Comparison of ENCODE assay signal across 28 mouse cellular contexts in genomic region chr4:47265555-47265954, GRCm38 (mm10). TPM values are rescaled to one million over a fixed set of nuclear protein-coding genes. Genes with fewer than 3 reads are reported as not detected.
A peak's percentile ranks its signal among the peaks of the same experiment; 100 is the strongest.
DNase-seq lines count a peak whose midpoint lies in the region; ATAC-seq and TF ChIP-seq lines count a peak whose summit lies in the region.
"Had no signal": no experiment of that assay in that cellular context is flagged by ENCODE, and none has a peak within 500 bp of the region (broad histone marks: within the 10 kb centered on the region; RNA-seq: fewer than 3 reads in every experiment).

No protein-coding gene starts in this region.

- peak overlapping the region; percentile 62 for H3K27ac ChIP-seq in forebrain, embryonic 15.5 days (replicated peaks)
- no peak overlapping the region for H3K27ac ChIP-seq in forebrain, embryonic 10.5 days
- 0 out of 2 replicates have a peak overlapping the region, but pooled peaks have one; percentile 2 for H3K27ac ChIP-seq in forebrain, postnatal 0 days (ENCODE audit: low read depth, low read length)
- H3K27ac ChIP-seq: embryonic facial prominence, embryonic 12.5 days; embryonic facial prominence, embryonic 15.5 days; heart, adult 2 months; heart, embryonic 10.5 days; heart, embryonic 13.5 days; hindbrain, embryonic 14.5 days; hindbrain, postnatal 0 days had no signal

- no peak for TF ChIP-seq CTCF in brain, embryonic 14.5 days (IDR thresholded peaks at IDR 0.05; ENCODE audit: borderline replicate concordance, extremely low read depth, insufficient read depth, insufficient read length)
- no peak for TF ChIP-seq CTCF in forebrain, postnatal 0 days (IDR thresholded peaks at IDR 0.05; ENCODE audit: low read depth)

- 70% methylated on average over 5 of the region's 5 CpGs for WGBS in forebrain, embryonic 15.5 days
- WGBS in forebrain, embryonic 10.5 days, result 88% methylated on average over 5 of the region's 5 CpGs
- 57% methylated on average over 5 of the region's 5 CpGs for WGBS in forebrain, postnatal 0 days

- no peak overlapping the region for H3K4me3 ChIP-seq in forebrain, embryonic 15.5 days
- H3K4me3 ChIP-seq in forebrain, embryonic 10.5 days, result no peak overlapping the region
- no peak overlapping the region for H3K4me3 ChIP-seq in forebrain, postnatal 0 days (ENCODE audit: low read depth, low read length)
- H3K4me3 ChIP-seq: embryonic facial prominence, embryonic 12.5 days; embryonic facial prominence, embryonic 15.5 days; heart, adult 2 months; heart, embryonic 10.5 days; heart, embryonic 13.5 days had no signal

- no peak overlapping the region for H3K9ac ChIP-seq in forebrain, embryonic 15.5 days (replicated peaks)
- H3K9ac ChIP-seq in forebrain, postnatal 0 days, result no peak overlapping the region
- H3K9ac ChIP-seq: embryonic facial prominence, embryonic 12.5 days; embryonic facial prominence, embryonic 15.5 days; heart, embryonic 13.5 days; hindbrain, embryonic 14.5 days had no signal

- no peaks in the 10 kb centered on the region for H3K4me1 ChIP-seq in forebrain, embryonic 15.5 days
- H3K4me1 ChIP-seq in forebrain, embryonic 10.5 days, result no peaks in the 10 kb centered on the region
- no peaks in the 10 kb centered on the region for H3K4me1 ChIP-seq in forebrain, postnatal 0 days (ENCODE audit: insufficient read depth)
- H3K4me1 ChIP-seq: embryonic facial prominence, embryonic 12.5 days; embryonic facial prominence, embryonic 15.5 days had no signal

- H3K36me3 ChIP-seq in forebrain, embryonic 15.5 days, result no peaks in the 10 kb centered on the region
- H3K36me3 ChIP-seq in forebrain, embryonic 10.5 days (replicated peaks), result no peaks in the 10 kb centered on the region
- no peaks in the 10 kb centered on the region for H3K36me3 ChIP-seq in forebrain, postnatal 0 days (ENCODE audit: insufficient read depth)
- H3K36me3 ChIP-seq: embryonic facial prominence, embryonic 12.5 days; embryonic facial prominence, embryonic 15.5 days; heart, embryonic 10.5 days; heart, embryonic 13.5 days had no signal

- H3K27me3 ChIP-seq in forebrain, embryonic 15.5 days, result no peaks in the 10 kb centered on the region
- H3K27me3 ChIP-seq in forebrain, embryonic 10.5 days (ENCODE audit: poor library complexity, severe bottlenecking), result no peaks in the 10 kb centered on the region
- H3K27me3 ChIP-seq in forebrain, postnatal 0 days (ENCODE audit: insufficient read depth, low read length), result no peaks in the 10 kb centered on the region
- H3K27me3 ChIP-seq: embryonic facial prominence, embryonic 12.5 days; embryonic facial prominence, embryonic 15.5 days; heart, embryonic 13.5 days had no signal

- no peak for TF ChIP-seq POLR2A in brain, embryonic 14.5 days (IDR thresholded peaks at IDR 0.05; ENCODE audit: borderline replicate concordance, extremely low read depth, insufficient read depth, insufficient read length, poor library complexity, severe bottlenecking)

- ATAC-seq in forebrain, embryonic 15.5 days (replicated peaks), result peak; percentile 26; the same call in 1 of the 2 replicates
- peak; percentile 36 for ATAC-seq in forebrain, postnatal 0 days
- ATAC-seq: CD4-positive, CD25-positive, alpha-beta regulatory T cell, adult 4 months; hindbrain, postnatal 0 days; inflammation-experienced regulatory T-cells, adult 6 months; intestine, embryonic 16.5 days had no signal

- no peak overlapping the region for H3K4me2 ChIP-seq in forebrain, embryonic 15.5 days (replicated peaks)
- H3K4me2 ChIP-seq in forebrain, postnatal 0 days (ENCODE audit: low read depth), result no peak overlapping the region
- H3K4me2 ChIP-seq: embryonic facial prominence, embryonic 12.5 days; embryonic facial prominence, embryonic 15.5 days; heart, embryonic 13.5 days; hindbrain, embryonic 14.5 days had no signal

- no peak for DNase-seq in forebrain, embryonic 10.5 days (ENCODE audit: extremely low spot score, low spot score)
- DNase-seq in layer of hippocampus, adult 8-10 months (ENCODE audit: low spot score in 2 of 2), result peak; percentile 30 to 59
- DNase-seq in layer of hippocampus, postnatal 25 days (ENCODE audit: extremely low spot score in 1 of 2, low spot score in 1 of 2), result no peak
- peak; percentile 64 for DNase-seq in brain, embryonic 14.5 days (ENCODE audit: low read depth)
- DNase-seq in forebrain, postnatal 0 days, result peak; percentile 60
- no peak for DNase-seq in left cerebral cortex, adult 9 months (ENCODE audit: low spot score in 2 of 2)
- DNase-seq: adrenal gland, adult 2 months; adrenal gland, postnatal 14 days; cerebellum, adult 18-20 months; cerebellum, adult 9-10 months; cerebellum, postnatal 25 days; gastrocnemius, postnatal 10 days; gastrocnemius, postnatal 36 days; heart, adult 2 months; heart, postnatal 14 days; heart, postnatal 4 days had no signal

- no peaks in the 10 kb centered on the region for H3K9me3 ChIP-seq in forebrain, embryonic 15.5 days
- no peaks in the 10 kb centered on the region for H3K9me3 ChIP-seq in forebrain, embryonic 10.5 days
- no peaks in the 10 kb centered on the region for H3K9me3 ChIP-seq in forebrain, postnatal 0 days (ENCODE audit: low read length)
- H3K9me3 ChIP-seq: embryonic facial prominence, embryonic 12.5 days; embryonic facial prominence, embryonic 15.5 days; heart, embryonic 10.5 days; heart, embryonic 13.5 days had no signal

RNA-seq across cellular contexts. Expression of gene Col15a1, which starts 57.6 kb away (rescaled TPM):
- polyA plus RNA-seq in forebrain, embryonic 15.5 days (2015; fragmentation: Nextera tagmentation; extraction: Ambion mirVana), result 1.4 and 3.1 TPM in 2 replicates
- 4.3 and 4.5 TPM in 2 replicates for polyA plus RNA-seq in forebrain, embryonic 10.5 days (2016; fragmentation: Nextera tagmentation; extraction: Ambion mirVana)
- total RNA-seq in layer of hippocampus, adult 8-10 months (2022), result 10 to 100 TPM in 1 of 4 experiments, 1 to 10 TPM in 3; 5.5 to 13.3 (median 5.7) TPM
- total RNA-seq in layer of hippocampus, postnatal 25 days (2021), result 10 to 100 TPM in 1 of 2 experiments, 1 to 10 TPM in 1; 5.6 to 10.6 TPM
- polyA plus RNA-seq in brain, embryonic 14.5 days (2012; rRNA removed), result 11.9 and 17.2 TPM in 2 replicates
- 6.2 TPM in 2 replicates for total RNA-seq in forebrain, postnatal 0 days (2014; rRNA removed)
- polyA plus RNA-seq in forebrain, postnatal 0 days (2015; fragmentation: Nextera tagmentation; extraction: Ambion mirVana), result 2.0 and 2.5 TPM in 2 replicates
- total RNA-seq: common myeloid progenitor, adult 5-6 weeks; granulocyte monocyte progenitor cell, adult 5-6 weeks had no signal

Comparison
In these comparisons a context has a peak if more than half of its experiments do, and no peak if none do; other contexts are left out.
1. DNase-seq: peak in layer of hippocampus, adult 8-10 months (2 of 2), brain, embryonic 14.5 days (single experiment) and forebrain, postnatal 0 days (single experiment); none in forebrain, embryonic 10.5 days (single experiment), layer of hippocampus, postnatal 25 days (0 of 2) and left cerebral cortex, adult 9 months (0 of 2).